19 mouse cellular contexts compared by ENCODE assay signal in genomic region chr3:68012342-68012741, GRCm38 (mm10).
"Had no signal": no experiment of that assay in that cellular context is flagged by ENCODE, and none has a peak within 500 bp of the region (broad histone marks: within the 10 kb centered on the region; RNA-seq: fewer than 3 reads in every experiment).

No protein-coding gene starts in this region.

- H3K27me3 ChIP-seq: liver, embryonic 12.5 days; midbrain, embryonic 12.5 days; neural tube, embryonic 13.5 days; neural tube, embryonic 15.5 days had no signal

- H3K9me3 ChIP-seq: liver, embryonic 12.5 days; midbrain, embryonic 10.5 days; midbrain, embryonic 12.5 days; neural tube, embryonic 13.5 days; neural tube, embryonic 15.5 days had no signal

- H3K9ac ChIP-seq: liver, embryonic 12.5 days; liver, embryonic 14.5 days; midbrain, embryonic 12.5 days; neural tube, embryonic 13.5 days; neural tube, embryonic 15.5 days had no signal

- H3K27ac ChIP-seq: liver, embryonic 12.5 days; liver, embryonic 14.5 days; midbrain, embryonic 10.5 days; midbrain, embryonic 12.5 days; neural tube, embryonic 13.5 days; neural tube, embryonic 15.5 days had no signal

- H3K36me3 ChIP-seq: liver, embryonic 12.5 days; midbrain, embryonic 10.5 days; midbrain, embryonic 12.5 days; neural tube, embryonic 13.5 days; neural tube, embryonic 15.5 days had no signal

- H3K4me3 ChIP-seq: liver, embryonic 12.5 days; midbrain, embryonic 10.5 days; midbrain, embryonic 12.5 days; myocyte; neural tube, embryonic 13.5 days; neural tube, embryonic 15.5 days had no signal

- H3K4me1 ChIP-seq: liver, embryonic 12.5 days; midbrain, embryonic 10.5 days; midbrain, embryonic 12.5 days; neural tube, embryonic 13.5 days; neural tube, embryonic 15.5 days had no signal

- H3K4me2 ChIP-seq: liver, embryonic 12.5 days; midbrain, embryonic 12.5 days; neural tube, embryonic 13.5 days; neural tube, embryonic 15.5 days had no signal

- ATAC-seq: liver, embryonic 12.5 days; midbrain, embryonic 16.5 days had no signal

- DNase-seq: lung, postnatal 10 days; lung, postnatal 36 days; midbrain, embryonic 14.5 days; retina, postnatal 1 day; right cerebral cortex, adult 18-20 months; right cerebral cortex, postnatal 25 days; right cerebral cortex, postnatal 4 days; spleen, adult 18-20 months; thymus, adult 18-20 months; thymus, postnatal 14 days; thymus, postnatal 36 days had no signal
